Mouse (Mus musculus): ENCODE data around the gene Ryr2. TPM values are rescaled to one million over a fixed set of nuclear protein-coding genes. Genes with fewer than 3 reads are reported as not detected.

Gene Ryr2
- total RNA-seq, 2 experiments from 2014 or later: 175 to 248 TPM

DNA sequence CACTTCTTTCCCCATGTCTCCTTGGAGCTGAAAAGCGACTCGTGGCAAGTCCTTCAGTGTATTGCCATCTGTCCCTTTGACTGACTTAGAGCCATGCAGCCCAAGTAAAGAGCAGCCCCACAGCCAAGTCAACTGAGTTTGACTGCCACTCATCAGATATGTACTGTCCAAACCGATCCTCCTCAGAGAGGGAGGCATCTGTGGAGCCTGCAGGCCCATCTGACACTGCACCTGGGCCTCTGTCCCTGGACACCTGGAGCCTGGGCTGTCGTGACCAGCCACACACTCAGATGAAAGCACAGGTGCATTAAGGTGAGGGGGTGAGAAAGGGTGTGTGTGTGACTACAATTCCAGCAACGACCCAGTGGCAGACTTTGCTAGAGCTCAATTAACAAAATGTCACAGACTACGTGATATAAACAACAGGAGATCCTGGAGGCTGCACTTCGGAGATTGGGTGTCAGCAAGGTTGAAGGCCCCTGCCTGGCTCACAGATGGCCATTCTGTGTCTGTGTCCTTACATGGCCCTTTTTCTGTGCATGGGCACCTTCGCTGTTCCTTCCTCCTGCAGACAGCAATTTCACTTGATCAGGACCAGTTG is 63.8 kb downstream of the Ryr2 start:
- no peak for DNase-seq (ENCODE audit: extremely low spot score in 1 of 2, low spot score in 1 of 2)

DNA sequence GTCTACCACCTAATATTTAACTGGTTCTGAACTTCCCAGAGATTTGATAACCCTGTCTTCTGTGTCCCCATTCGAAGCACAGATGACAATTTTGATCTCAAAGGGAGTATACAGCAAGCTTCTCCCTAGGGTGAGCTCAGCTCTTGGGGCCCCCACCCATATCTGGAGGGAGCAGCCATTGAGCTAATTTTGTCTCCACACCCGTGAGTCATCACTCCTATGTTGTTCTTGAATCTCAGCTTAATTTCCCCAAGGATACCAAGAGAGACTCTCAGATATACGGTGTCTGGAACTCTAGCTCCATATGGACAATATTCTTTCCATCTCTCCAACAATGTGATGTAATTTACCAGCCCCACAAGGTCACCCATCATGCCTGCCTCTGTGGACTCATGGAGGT is 66.8 kb downstream of the Ryr2 start:
- no peak for DNase-seq (ENCODE audit: extremely low spot score in 1 of 2, low spot score in 1 of 2)

DNA sequence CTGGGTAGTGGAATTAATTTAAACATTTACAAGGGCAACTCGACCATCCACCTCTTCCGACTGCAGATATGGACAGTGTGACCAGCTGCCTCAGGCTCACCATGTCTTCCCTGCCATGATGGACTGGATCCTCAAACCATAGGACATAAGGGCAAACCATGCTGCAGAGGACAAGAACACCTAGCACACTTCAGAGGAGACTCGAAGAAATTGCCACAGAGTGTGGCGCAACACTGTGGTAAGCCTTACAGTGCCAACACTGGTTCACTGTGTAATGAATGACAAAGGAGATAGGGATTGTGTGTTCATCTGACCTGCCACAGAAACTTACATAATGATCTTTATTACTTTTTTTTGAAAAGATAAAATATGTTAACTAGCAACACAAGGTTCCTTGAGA is 68.1 kb downstream of the Ryr2 start:
- DNase-seq (ENCODE audit: extremely low spot score in 1 of 2, low spot score in 1 of 2): no peak

DNA sequence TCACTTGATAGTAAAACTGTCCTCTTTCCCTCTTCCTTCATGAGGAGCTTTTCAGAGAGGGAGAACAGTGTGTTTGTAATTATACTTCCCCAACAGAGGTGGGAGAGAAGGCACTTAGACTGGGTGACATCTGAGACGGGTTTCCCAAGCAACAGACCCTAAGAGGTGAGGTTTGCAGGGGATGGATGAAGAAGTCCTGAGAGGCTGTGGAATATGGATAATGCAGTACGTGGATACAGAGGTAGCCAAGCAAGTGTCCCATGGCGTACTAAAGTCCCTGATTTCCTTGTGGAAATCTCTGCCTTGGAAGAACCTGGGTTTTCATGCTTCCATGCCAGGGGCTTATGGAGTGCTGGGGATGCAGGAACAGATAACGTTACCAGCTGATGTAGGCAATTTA is 69.5 kb downstream of the Ryr2 start:
- DNase-seq (ENCODE audit: extremely low spot score in 1 of 2, low spot score in 1 of 2): no peak

DNA sequence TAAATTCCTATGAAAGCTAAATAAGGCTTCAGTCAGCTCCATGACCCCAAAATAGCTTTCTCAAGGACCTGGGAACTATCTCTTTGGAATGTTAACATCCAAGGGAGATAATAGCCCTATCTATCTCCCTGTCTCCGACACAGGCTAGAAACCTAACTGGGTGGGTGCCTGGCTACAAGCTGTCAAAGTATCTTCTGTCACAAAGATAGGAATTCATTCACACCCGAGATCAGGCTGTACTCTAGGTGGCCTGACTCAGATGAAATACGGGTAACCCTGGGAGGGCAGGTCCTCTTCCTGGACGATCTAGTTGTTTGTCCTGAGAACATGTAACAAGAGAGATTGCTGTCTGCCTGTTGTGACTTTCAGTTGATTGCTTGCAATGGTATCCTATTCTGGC is 69.9 kb downstream of the Ryr2 start:
- DNase-seq (ENCODE audit: extremely low spot score in 1 of 2, low spot score in 1 of 2): no peak

DNA sequence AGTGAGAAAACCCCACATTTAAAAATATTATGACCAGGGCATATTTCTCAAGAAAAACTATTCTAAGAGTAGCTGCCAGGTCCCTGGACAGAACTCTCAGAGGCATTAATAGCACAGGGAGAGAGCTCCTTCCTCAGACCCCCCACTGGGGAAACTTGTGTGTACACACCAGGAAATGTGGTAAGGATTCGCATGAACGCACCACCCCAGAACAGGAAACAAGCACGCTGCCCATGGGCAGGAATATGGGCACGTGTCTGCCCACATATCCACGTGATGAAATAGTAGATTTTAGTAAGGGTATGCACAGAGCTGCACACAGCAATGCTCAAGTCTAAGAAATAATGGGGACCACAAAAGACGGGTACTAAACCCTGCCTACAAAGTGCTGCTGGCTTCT is 72.8 kb downstream of the Ryr2 start:
- DNase-seq (ENCODE audit: extremely low spot score in 1 of 2, low spot score in 1 of 2): no peak

DNA sequence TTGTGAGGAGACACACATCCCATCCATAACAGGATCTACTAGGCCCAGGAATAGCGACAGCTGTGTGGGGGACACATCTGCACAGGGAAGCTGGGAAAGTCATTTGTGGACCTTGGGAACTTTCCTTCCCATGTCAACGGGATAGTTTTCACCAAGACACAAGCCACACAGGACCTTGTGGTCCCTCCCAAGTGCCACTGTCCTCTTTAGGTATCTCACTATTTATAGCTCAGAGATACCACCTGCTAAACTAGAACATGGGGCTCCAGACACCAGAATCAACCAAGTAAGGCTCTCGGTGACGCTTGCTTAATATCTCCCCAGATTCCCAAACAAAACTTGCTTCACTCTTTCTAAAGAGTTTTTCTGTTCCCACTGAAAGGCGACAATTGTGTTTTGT is 73.5 kb downstream of the Ryr2 start:
- DNase-seq (ENCODE audit: extremely low spot score in 1 of 2, low spot score in 1 of 2): no peak

DNA sequence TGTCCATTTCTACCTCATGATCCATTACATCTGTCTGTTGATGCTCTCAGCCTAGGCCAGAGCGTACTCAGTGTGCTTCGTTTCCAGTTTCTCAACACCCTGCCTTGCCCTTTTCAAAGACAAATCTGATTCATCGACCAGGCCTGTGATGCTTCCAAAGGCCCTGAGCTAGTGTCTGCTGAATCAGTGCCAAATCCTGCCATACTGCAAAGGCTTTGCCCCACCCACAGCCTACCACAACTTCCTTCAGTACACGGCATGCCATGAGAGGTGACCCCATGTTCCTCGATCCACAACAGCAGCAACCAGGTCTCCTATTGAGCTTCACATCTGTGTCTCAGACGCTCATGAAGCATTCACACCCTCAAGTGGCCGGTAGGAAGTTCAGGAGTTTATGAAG is 76.9 kb downstream of the Ryr2 start:
- DNase-seq (ENCODE audit: extremely low spot score in 1 of 2, low spot score in 1 of 2): no peak

DNA sequence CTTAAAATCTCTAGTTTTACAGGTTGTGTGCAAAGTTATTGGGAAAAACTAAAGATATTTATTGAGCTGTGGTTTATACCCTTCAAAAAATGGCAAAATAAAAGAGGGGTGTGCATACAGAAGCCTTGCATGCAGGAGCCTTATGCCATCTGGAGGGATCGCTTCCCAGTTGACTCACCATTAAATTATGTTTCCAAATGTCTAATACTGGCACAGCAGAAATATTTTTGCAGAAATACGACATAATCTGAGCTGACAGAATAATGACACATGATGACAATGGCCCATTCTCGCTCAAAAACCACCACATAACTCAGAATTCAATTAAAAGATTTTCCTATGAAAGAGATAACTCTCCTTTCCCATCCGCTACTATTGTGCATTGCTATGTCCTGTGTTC is 77.4 kb downstream of the Ryr2 start:
- no peak for DNase-seq (ENCODE audit: extremely low spot score in 1 of 2, low spot score in 1 of 2)

DNA sequence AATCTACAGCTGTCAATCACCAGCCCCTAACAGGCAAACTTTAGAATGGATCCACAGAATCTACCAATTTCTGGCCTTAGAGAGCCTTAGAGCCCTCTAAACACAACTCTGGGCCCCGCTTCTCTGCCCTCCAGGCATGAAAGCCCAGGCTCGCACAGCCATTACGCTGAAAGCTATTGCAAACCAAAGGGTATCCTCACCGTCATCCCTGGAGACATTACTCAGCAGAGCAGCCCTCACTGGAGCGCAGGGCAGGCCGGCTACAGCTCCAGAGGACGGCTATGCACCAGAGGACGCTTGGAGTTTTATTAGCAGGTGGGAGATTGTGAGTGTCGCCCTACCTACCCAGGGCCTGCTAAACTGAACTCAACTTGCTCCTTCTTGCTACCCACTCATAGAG is 88.7 kb downstream of the Ryr2 start:
- no peak for DNase-seq (ENCODE audit: extremely low spot score in 1 of 2, low spot score in 1 of 2)

DNA sequence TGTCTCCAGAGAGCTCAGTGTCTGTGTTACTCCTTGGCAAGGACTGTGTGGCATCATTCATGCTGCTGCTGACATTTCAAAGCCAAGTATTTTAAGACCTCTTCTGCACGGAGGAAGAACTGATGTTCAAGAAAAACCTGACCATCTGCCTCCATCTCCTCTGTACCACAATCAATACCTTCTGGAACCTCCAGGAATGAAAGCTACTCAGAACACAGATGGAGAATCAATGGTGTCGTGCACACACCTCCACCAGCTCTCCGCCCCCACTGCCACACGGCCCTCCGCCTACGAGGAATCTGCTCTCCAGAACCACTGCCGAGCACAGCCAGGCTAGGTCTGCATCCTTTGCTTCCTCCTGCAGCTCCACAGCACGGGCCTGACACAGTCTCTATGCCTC is 92.8 kb downstream of the Ryr2 start:
- peak; percentile 40 to 48 for DNase-seq (ENCODE audit: extremely low spot score in 1 of 2, low spot score in 1 of 2)

DNA sequence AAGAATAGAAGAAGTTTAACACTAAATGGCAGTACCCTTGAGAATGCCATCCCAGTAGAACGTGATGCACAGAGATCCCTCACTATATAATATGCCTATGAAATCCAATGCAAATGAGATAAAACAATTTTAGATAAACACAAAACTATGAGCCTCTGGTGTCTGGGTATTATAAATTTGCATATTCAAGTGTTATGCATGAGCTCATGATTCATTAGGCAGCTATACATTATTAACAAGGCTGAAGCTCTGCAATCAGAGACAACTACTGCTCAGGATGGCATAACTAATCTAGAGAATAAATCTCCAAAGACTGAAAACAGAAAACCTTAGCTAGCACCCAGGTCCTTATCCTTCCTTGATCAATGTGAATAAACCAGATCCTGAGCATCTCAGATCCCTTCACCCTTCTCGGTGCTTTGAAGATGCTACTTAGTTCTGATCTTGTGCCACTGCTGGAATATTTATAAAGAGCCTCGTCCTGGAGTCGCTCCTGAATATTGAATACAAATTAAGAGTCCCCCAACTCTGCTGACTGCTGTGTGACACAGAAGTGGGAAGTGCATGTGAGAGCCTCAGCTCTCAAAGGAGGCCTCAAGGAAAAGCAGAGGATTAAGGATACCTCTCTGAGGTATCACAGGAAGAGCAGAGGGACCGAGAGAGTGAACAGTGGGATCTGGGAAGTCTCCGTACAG is 97.6 kb downstream of the Ryr2 start:
- no peak for DNase-seq (ENCODE audit: extremely low spot score in 1 of 2, low spot score in 1 of 2)

DNA sequence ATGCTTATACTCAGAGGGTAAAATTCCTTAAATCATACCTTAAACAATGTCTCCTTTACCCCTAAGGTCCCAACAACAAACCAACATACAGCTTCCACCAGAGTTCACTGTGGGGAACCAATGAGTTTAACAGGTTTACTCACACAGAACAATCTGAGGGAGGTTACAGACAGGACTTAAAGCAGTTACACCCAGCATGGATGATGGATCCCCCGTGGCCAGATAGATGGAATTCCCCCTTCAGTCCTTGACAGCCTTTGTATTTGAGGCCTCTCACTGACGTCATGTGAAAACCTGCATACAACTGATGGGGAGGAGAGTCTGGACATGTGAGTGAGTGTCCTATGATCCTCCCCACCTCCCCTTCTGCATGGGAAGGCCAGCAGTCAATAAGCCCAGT is 99.2 kb downstream of the Ryr2 start:
- no peak for DNase-seq (ENCODE audit: extremely low spot score in 1 of 2, low spot score in 1 of 2)

DNA sequence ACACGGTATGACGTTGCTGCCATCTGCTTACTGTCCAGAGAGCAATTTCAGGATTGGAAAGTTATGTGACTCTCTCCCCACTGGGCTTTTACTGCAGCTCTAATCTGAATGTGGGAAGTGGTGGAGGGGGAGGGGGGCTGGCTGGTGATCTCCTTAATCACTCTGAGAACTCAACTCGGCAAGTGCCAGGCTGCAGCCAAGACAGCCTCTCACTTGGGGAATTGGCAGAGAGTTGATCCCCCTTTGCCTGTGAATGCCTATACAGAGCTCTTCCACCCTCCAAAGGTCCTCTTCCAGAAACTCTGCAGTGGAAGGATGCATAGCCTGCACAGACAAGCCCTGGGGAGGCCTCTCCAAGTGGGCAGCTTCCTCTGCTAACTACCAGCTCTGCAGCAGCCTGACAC is 104.9 kb downstream of the Ryr2 start:
- DNase-seq (ENCODE audit: extremely low spot score in 1 of 2, low spot score in 1 of 2): no peak

DNA sequence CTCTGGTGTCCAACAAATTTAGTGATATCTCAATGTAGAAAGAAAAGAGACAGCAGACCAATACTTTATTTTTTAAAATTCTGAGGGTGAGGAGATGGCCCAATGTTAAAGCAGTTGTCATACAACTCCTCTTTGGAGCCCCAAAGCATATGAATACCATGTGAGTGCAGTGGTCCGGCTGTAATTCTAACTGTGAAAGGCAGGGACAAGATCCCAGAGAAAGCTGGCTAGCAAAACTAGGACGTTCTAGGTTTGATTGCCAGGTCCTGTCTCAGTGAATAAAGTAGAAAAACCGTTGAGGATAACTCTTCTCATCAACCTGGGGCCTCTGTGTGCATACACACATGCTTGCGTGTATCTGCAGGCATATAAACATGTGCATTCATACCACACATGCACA is 106.9 kb downstream of the Ryr2 start:
- DNase-seq (ENCODE audit: extremely low spot score in 1 of 2, low spot score in 1 of 2): no peak

DNA sequence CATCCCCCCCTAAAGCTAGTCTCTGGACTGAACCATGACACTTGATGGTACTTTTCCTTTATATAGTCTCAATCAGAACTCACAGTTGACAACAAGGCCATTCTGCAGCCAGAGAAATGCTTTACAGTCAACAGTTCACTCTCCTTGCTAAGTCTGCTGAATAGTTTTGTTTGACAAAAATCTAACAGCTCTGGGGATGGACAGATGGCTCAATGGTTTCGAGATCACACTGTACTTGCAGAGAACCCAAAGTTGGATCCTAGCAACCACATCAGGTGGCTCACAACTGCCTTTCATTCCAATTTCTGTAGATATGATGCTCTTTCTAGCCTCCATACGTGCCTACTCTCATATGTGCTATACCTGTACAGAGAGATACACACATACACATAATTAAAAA is 109.4 kb downstream of the Ryr2 start:
- DNase-seq (ENCODE audit: extremely low spot score in 1 of 2, low spot score in 1 of 2): no peak

DNA sequence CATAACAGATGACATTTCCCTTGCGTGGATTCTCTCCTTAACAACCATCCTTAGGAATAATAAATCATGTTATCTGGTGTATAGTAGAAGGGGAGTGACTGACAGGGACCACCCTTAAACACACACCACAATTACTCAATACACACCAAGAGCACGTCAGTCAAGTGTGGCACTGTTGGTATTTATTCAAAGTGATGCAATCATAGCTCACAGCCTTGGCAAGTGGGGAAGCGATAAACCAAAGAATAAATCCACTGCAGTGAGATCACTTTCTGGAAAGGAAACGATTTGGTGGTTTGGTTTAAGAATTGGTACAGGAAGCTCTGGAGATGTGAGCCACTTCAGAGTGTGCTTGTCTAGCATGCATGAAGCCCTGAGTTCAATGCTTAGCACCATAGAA is 119.2 kb downstream of the Ryr2 start:
- DNase-seq (ENCODE audit: extremely low spot score in 1 of 2, low spot score in 1 of 2): no peak

DNA sequence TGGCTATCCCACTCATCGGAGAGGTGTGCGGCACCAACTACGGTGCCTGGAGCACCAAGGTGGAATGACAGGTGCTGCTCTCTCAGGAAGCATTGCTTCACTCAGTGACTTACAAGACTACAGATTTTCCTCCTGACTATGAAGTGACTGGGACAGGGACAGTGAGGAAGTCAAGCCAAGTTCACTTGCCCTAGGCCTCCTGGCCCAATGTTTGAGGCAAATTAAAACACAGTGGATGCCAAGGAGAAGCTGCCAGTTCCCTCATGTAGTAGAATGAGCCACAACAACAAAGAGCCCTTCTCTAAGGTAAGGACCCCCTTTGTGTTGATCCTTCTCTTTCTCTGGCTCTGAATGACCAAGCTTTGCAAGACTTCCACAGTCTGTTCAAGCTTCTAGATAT is 121.7 kb downstream of the Ryr2 start:
- no peak for DNase-seq (ENCODE audit: extremely low spot score in 1 of 2, low spot score in 1 of 2)

DNA sequence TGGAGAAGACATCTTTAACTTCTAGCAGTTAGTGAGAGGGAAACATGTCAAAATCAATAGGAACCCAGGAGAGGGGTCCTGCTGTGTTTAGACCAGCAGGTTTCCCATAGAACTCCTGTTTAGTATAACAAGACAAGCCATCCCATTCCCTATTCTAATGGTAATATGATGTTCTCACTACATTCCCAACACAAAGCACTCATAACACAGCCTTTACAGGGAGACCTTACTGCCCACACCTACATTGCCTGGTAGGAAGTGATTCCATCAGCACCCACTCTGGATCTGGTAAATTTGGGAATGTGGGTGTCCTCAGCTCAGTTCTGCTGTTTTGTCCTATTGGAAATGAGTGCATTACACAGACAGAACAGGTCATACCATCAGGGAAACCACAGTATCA is 127.7 kb downstream of the Ryr2 start:
- DNase-seq (ENCODE audit: extremely low spot score in 1 of 2, low spot score in 1 of 2): no peak

DNA sequence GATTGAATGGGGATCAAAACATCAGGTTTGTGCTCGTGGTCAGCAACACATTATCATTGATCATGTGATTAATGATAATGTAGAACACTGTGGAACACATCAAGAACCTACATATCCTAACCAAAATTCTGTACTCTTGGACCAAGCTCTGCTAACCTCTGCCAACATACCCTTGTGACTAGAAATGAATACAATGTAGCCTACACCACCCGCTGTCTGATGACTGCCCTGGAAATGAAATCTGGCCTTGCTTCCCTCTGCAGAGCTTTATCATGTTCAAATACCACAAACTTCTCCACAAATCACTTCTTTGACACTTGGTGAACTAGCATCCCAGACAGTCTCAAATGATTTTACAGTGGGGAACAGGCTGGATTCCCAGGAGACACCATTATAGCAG is 128.4 kb downstream of the Ryr2 start:
- no peak for DNase-seq (ENCODE audit: extremely low spot score in 1 of 2, low spot score in 1 of 2)

DNA sequence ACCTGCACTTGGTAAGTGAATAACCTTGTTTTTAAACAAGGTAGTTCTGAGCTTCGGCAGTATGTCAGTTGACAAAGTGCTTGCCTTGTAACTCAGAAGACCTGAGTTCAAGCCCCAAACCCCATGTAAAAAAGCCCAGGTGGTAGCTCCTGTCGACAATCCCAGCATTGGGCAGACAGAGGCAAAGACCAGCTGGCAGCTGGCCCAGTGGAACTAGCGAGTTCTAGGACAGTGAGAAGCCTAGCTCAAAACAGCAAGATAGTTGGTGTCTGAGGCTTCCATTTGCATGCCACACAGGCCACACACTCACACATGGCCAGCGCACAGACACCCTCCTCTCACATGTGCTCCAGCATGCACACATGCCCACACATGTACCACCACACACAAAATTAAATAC is 129.1 kb downstream of the Ryr2 start:
- DNase-seq (ENCODE audit: extremely low spot score in 1 of 2, low spot score in 1 of 2): no peak

DNA sequence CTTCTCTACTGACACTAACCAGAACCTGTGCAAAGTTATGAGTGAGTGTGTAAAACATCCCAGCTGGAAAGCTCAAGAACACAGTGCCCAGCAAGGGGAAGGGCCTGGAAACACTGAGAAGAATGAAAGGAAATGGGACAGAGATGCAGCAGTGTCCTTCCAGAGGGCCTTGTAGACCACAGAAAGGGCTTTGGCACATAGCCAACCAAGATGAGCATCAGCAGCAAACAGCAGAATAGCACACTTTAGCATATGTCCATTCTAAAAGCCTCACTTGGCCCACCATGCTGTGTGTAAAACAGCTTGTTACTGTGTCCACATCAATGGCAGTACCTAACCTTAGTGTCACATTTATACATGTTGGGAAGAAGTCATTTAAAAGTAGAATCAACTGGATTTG is 142.4 kb downstream of the Ryr2 start:
- DNase-seq (ENCODE audit: extremely low spot score in 1 of 2, low spot score in 1 of 2): no peak
